Mouse (Mus musculus) G1E (cell line): Measurements from ENCODE around the gene Syn3. TPM values are rescaled to one million over a fixed set of nuclear protein-coding genes. Genes with fewer than 3 reads are reported as not detected.

ENCODE experiments used
- ATAC-seq: 2 replicates; pipeline ENCODE4 v1.8.0; 2016; ENCODE audit warnings: mild to moderate bottlenecking; ENCODE audit not compliant: insufficient number of reproducible peaks, poor library complexity, low FRiP score, severe bottlenecking; ENCODE audit errors: extremely low read depth
- DNase-seq: peaks from one replicate; pipeline ENCODE4 v3.0.0; 2012; ENCODE audit warnings: low spot score
- H3K27me3 ChIP-seq: 2 replicates; pipeline ENCODE4 v1.6.1; 2012; ENCODE audit warnings: mild to moderate bottlenecking, low read length, inconsistent platforms; ENCODE audit not compliant: insufficient read depth
- H3K36me3 ChIP-seq: replicated peaks from 2 replicates; pipeline ENCODE3; 2012; ENCODE audit warnings: mild to moderate bottlenecking, inconsistent platforms
- H3K4me1 ChIP-seq: 2 replicates; pipeline ENCODE4 v1.6.1; 2012; ENCODE audit warnings: low read depth, low read length, inconsistent platforms, mixed read lengths; ENCODE audit not compliant: insufficient read depth
- H3K4me3 ChIP-seq: 2 replicates; pipeline ENCODE4 v1.5.1; 2012; ENCODE audit warnings: low read depth, mild to moderate bottlenecking, inconsistent platforms, low read length, moderate library complexity, mixed read lengths
- H3K9me3 ChIP-seq: replicated peaks from 2 replicates; pipeline ENCODE4 v1.6.1; 2012; ENCODE audit warnings: inconsistent platforms
- CTCF ChIP-seq: IDR thresholded peaks from 2 replicates; pipeline ENCODE4 v1.5.1; 2012; ENCODE audit warnings: low read depth, low read length, inconsistent platforms, mixed read lengths
- GATA1 ChIP-seq: IDR thresholded peaks from 2 replicates; pipeline ENCODE4 v1.6.1; 2012; ENCODE audit warnings: borderline replicate concordance, low read length, inconsistent platforms, mixed read lengths
- GATA2 ChIP-seq: IDR thresholded peaks from 2 replicates; pipeline ENCODE4 v1.6.1; 2012; ENCODE audit warnings: low read depth, low read length, inconsistent platforms, borderline replicate concordance
- POLR2AphosphoS5 ChIP-seq: IDR thresholded peaks from 2 replicates; pipeline ENCODE4 v1.6.1; 2012; ENCODE audit warnings: low read depth, low read length, inconsistent platforms; ENCODE audit not compliant: insufficient replicate concordance
- TAL1 ChIP-seq: conservative IDR thresholded peaks from 2 replicates; pipeline ENCODE4 v1.6.1; 2012; ENCODE audit warnings: low read depth, low read length, inconsistent platforms, mixed read lengths
- polyA plus RNA-seq: library from polyadenylated mRNA; stranded (reverse); fragments of >175 nt; gene quantifications from 2 replicates; pipeline ENCODE4 v1.2.3, GENCODE M21; 2012
- total RNA-seq, 2 experiments: library from RNA; stranded (forward) in 1 of 2; stranded (reverse) in 1 of 2; fragments of 200-1000 nt in 1 of 2; fragments of >200 nt in 1 of 2; fragmentation: Nextera tagmentation in 1 of 2; gene quantifications; 2 replicates each; pipeline ENCODE4 v1.2.3; 2014 to 2017

Syn3 gene
- total and polyA plus RNA-seq, 3 experiments: 0.44 TPM; not detected in 2

DNA sequence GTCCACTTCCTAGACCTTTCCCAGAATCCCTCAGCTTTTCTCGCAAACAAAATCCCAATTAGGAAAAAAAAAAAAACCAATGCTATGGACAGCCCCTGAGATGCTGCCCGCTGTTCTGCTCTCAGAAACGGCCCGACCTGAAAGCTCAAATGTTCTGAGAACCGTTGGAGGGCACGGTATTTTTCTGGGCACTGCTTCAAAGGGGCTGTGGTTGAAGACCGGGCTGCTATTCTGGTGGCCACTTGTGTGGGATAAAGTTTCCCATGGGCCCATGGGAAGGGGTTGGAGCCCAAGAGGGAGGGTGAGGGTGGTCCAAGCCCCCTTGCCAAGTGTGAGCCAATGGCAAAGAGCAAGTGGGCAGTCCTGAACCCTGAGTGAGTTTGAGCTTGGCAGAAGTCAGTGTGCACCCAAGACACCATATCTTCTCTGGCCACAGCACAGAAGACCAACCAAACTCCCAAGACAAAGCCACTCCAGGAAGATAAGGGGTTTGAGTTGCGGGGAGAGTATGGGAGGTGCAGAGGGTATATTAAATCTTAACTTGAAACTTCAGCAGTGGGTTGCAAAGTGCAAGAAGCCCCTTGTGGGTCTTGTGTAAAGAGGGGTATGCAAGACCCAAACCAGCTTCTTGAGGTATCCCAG is 169.3 kb downstream of the Syn3 start:
- Histone ChIP-seq H3K4me1 (peaks cover 61% of the 10 kb centered on the region), H3K27me3 (no peaks in the 10 kb centered on the region), H3K9me3 (peaks cover 7% of the 10 kb centered on the region; the same call in 1 of the 2 replicates), H3K36me3 (peaks cover 51% of the 10 kb centered on the region), H3K4me3 (no peak overlapping the region)
- ATAC-seq: no peak
- no peak for DNase-seq
- TF ChIP-seq CTCF (no peak), TAL1 (no peak), GATA1 (no peak), GATA2 (no peak), POLR2AphosphoS5 (no peak)

DNA sequence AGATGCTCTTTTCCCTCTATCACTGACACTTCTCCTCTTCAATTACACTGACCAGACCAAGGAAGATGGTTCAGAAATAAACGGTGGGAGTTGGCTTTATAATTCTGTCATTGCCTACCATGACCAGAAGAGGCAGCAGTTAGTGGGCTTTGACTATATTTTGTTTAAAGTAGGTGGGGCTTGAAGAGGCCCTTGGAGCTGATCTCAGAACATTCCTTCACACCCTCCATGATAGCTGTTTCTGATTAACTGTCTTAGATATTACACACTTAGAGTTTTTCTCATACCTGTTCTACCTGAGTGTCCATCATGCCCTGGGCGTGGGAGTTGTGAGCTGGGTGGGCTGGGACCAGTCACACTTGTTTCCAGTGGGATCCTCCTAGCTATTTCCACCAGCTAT is 170.0 kb downstream of the Syn3 start:
- Histone ChIP-seq H3K9me3 (peaks cover 7% of the 10 kb centered on the region; the same call in 1 of the 2 replicates), H3K4me3 (no peak overlapping the region), H3K4me1 (peaks cover 54% of the 10 kb centered on the region), H3K27me3 (no peaks in the 10 kb centered on the region), H3K36me3 (peaks cover 53% of the 10 kb centered on the region)
- TF ChIP-seq CTCF (no peak), GATA2 (no peak), GATA1 (no peak), POLR2AphosphoS5 (no peak), TAL1 (no peak)
- DNase-seq (no peak), ATAC-seq (no peak)

DNA sequence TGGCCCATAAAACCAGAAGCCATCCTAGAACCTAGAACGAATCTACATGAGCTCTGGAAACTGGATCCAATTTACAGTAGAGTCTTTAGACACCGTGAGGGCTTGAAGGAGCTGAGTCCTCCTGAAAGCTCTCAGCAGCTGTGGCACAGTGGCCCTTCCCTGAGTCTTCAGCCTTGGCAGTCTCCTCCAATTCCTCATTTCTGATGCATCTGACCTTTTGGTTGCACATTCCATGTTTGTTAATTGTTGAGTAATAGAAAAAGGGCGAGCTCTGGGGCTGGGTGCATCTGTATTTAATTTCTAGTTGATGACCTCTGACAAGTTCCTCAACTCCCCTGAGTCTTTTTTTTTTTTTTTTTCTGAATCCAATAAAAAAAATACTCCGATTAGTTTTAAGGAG is 170.6 kb downstream of the Syn3 start:
- Histone ChIP-seq H3K4me3 (no peak overlapping the region), H3K4me1 (peaks cover 51% of the 10 kb centered on the region), H3K27me3 (no peaks in the 10 kb centered on the region), H3K36me3 (peaks cover 56% of the 10 kb centered on the region), H3K9me3 (peaks cover 7% of the 10 kb centered on the region; the same call in 1 of the 2 replicates)
- TF ChIP-seq TAL1: no peak
- no peak for TF ChIP-seq POLR2AphosphoS5
- TF ChIP-seq CTCF: no peak
- no peak for TF ChIP-seq GATA1
- no peak for TF ChIP-seq GATA2
- ATAC-seq (no peak), DNase-seq (no peak)

DNA sequence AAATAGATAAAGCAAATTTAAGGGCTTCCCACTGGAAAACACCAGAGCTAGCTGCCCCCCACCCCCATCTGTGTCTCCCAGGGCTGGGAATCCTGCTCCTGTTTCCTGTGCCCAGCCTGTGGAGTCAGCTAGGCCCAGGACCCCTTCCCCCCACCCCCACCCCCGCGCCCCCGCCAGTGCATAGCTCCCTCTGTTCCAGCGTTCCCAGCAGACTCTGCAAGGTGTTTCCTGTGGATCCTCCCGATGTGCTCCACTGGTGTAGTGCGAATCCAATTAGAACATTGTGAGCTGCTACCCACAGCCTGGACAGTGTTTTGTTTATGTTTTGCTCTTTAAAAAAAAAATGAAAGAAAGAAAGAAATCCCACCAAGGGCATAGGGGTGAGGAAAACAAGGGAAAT is 173.4 kb downstream of the Syn3 start:
- ATAC-seq (no peak), DNase-seq (no peak)
- Histone ChIP-seq H3K27me3 (no peaks in the 10 kb centered on the region), H3K36me3 (peaks cover 68% of the 10 kb centered on the region), H3K9me3 (peaks cover 5% of the 10 kb centered on the region; the same call in 1 of the 2 replicates), H3K4me1 (peaks cover 28% of the 10 kb centered on the region), H3K4me3 (no peak overlapping the region)
- TF ChIP-seq GATA1 (no peak), GATA2 (no peak), POLR2AphosphoS5 (no peak), CTCF (no peak), TAL1 (no peak)

DNA sequence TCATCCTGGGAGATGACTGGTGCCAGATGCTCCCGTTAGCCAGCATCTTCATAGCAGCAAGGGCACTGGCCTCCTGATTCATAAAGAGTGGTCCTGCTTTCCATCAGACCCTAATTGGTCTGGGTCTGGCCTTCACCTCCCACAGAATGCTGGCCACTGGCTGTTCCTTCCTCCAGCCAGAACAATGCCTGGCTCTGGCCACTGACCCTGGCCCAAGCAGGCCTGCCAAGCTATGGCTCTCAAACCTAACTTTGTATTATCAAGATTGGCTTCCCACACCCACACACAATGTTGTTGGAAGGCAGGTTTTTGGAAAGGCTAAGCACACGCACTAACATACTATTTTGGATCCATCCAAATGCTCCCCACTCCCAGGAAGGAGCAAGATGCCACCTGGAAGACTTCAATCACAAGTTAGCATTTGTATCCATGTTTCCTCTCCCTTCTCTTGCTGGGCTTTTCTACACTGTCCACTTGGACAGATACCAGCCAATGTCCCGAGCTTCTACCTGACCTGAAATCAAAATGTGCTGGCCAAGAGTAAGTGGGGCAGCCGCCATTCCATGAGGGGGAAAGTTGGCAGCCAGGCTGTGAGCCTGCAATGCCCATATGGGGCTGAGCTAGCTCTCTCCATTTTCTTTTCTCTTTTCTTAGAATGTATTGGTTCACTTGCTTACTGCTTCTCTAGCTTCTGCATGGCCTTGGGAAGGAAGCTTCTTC is 175.3 kb downstream of the Syn3 start:
- H3K9me3 ChIP-seq: peaks cover 3% of the 10 kb centered on the region; the same call in 1 of the 2 replicates
- DNase-seq (no peak), ATAC-seq (no peak)
- peaks cover 73% of the 10 kb centered on the region for H3K36me3 ChIP-seq
- peaks cover 14% of the 10 kb centered on the region; the same call in 1 of the 2 replicates for H3K4me1 ChIP-seq
- TF ChIP-seq CTCF: no peak
- no peak for TF ChIP-seq GATA1
- TF ChIP-seq POLR2AphosphoS5: no peak
- no peak for TF ChIP-seq GATA2
- no peak for TF ChIP-seq TAL1
- H3K27me3 ChIP-seq: no peaks in the 10 kb centered on the region
- H3K4me3 ChIP-seq: no peak overlapping the region

DNA sequence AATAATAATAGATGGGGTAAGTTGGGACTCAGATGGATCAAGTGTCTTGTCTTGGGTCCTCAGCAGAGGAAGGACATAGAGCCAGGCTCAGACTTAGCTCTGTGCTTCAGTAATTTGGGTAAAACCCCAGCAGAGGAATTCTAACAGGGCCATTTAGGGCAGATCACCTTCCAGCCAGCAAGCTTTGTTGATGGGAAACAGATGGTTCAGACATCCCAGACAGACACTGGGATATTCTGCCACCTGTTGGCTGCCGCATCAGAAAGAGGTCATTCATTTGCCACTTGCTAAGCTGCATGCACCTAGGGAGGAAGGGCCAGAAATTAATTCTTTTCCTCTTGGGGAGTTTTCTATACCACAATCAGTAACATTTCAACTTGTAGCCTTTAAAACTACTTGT is 176.7 kb downstream of the Syn3 start:
- H3K36me3 ChIP-seq: peaks cover 70% of the 10 kb centered on the region
- no peaks in the 10 kb centered on the region for H3K27me3 ChIP-seq
- H3K9me3 ChIP-seq: peaks cover 3% of the 10 kb centered on the region; the same call in 1 of the 2 replicates
- ATAC-seq (no peak), DNase-seq (no peak)
- no peak overlapping the region for H3K4me3 ChIP-seq
- TF ChIP-seq GATA2 (no peak), TAL1 (no peak), POLR2AphosphoS5 (no peak), CTCF (no peak), GATA1 (no peak)
- H3K4me1 ChIP-seq: peaks cover 9% of the 10 kb centered on the region; the same call in 1 of the 2 replicates
